Comparison of ENCODE assay signal across 13 mouse cellular contexts in genomic region chr2:71466861-71467450, GRCm38 (mm10). TPM values are rescaled to one million over a fixed set of nuclear protein-coding genes. Genes with fewer than 3 reads are reported as not detected.
DNase-seq lines count a peak whose midpoint lies in the region; ATAC-seq and TF ChIP-seq lines count a peak whose summit lies in the region.
"Had no signal": no experiment of that assay in that cellular context is flagged by ENCODE, and none has a peak within 500 bp of the region (broad histone marks: within the 10 kb centered on the region; RNA-seq: fewer than 3 reads in every experiment).

No protein-coding gene starts in this region.

- no peak overlapping the region; the same call in 1 of the 2 replicates for H3K27ac ChIP-seq in hindbrain, postnatal 0 days
- no peak overlapping the region for H3K27ac ChIP-seq in hindbrain, embryonic 12.5 days
- H3K27ac ChIP-seq: heart, embryonic 15.5 days; limb, embryonic 13.5 days; midbrain, embryonic 15.5 days; neural tube, embryonic 13.5 days had no signal

- H3K9ac ChIP-seq in hindbrain, postnatal 0 days (replicated peaks; ENCODE audit: low read length), result no peak overlapping the region
- H3K9ac ChIP-seq in hindbrain, embryonic 12.5 days, result no peak overlapping the region
- H3K9ac ChIP-seq: heart, embryonic 15.5 days; limb, embryonic 13.5 days; midbrain, embryonic 15.5 days; neural tube, embryonic 13.5 days had no signal

- H3K9me3 ChIP-seq in hindbrain, postnatal 0 days (ENCODE audit: low read length), result no peaks in the 10 kb centered on the region
- no peaks in the 10 kb centered on the region for H3K9me3 ChIP-seq in hindbrain, embryonic 12.5 days (replicated peaks)
- H3K9me3 ChIP-seq: heart, embryonic 15.5 days; limb, embryonic 13.5 days; midbrain, embryonic 15.5 days; neural tube, embryonic 13.5 days had no signal

- H3K27me3 ChIP-seq in hindbrain, postnatal 0 days (ENCODE audit: insufficient read depth, low read length), result no peaks in the 10 kb centered on the region
- H3K27me3 ChIP-seq in hindbrain, embryonic 12.5 days, result no peaks in the 10 kb centered on the region
- H3K27me3 ChIP-seq: heart, embryonic 15.5 days; limb, embryonic 13.5 days; midbrain, embryonic 15.5 days; neural tube, embryonic 13.5 days had no signal

- H3K36me3 ChIP-seq in hindbrain, postnatal 0 days (ENCODE audit: insufficient read depth, low read length), result no peaks in the 10 kb centered on the region
- no peaks in the 10 kb centered on the region for H3K36me3 ChIP-seq in hindbrain, embryonic 12.5 days
- H3K36me3 ChIP-seq: heart, embryonic 15.5 days; limb, embryonic 13.5 days; midbrain, embryonic 15.5 days; neural tube, embryonic 13.5 days had no signal

- H3K4me2 ChIP-seq in hindbrain, postnatal 0 days (ENCODE audit: low read depth, low read length), result no peak overlapping the region
- no peak overlapping the region for H3K4me2 ChIP-seq in hindbrain, embryonic 12.5 days (replicated peaks)
- H3K4me2 ChIP-seq: heart, embryonic 15.5 days; limb, embryonic 13.5 days; midbrain, embryonic 15.5 days; neural tube, embryonic 13.5 days had no signal

- no peak for TF ChIP-seq CTCF in hindbrain, postnatal 0 days (IDR thresholded peaks at IDR 0.05; ENCODE audit: low read depth)

- intact Hi-C loops in left cerebral cortex, postnatal 25 days (cut with DNase I), result no loop called here

- H3K4me1 ChIP-seq in hindbrain, postnatal 0 days (ENCODE audit: insufficient read depth, low read length), result peaks cover 4% of the 10 kb centered on the region; the same call in 1 of the 2 replicates
- peaks cover 6% of the 10 kb centered on the region for H3K4me1 ChIP-seq in hindbrain, embryonic 12.5 days
- H3K4me1 ChIP-seq: heart, embryonic 15.5 days; midbrain, embryonic 15.5 days had no signal

- ATAC-seq in hindbrain, postnatal 0 days, result no peak
- no peak for ATAC-seq in hindbrain, embryonic 12.5 days (ENCODE audit: low FRiP score)
- ATAC-seq: midbrain, embryonic 15.5 days had no signal

- H3K4me3 ChIP-seq in hindbrain, postnatal 0 days (ENCODE audit: low read length), result no peak overlapping the region
- no peak overlapping the region for H3K4me3 ChIP-seq in hindbrain, embryonic 12.5 days
- H3K4me3 ChIP-seq: heart, embryonic 15.5 days; limb, embryonic 13.5 days; midbrain, embryonic 15.5 days; neural tube, embryonic 13.5 days had no signal

- 49% methylated on average over 11 of the region's 11 CpGs for WGBS in hindbrain, postnatal 0 days
- 56% methylated on average over 11 of the region's 11 CpGs for WGBS in hindbrain, embryonic 12.5 days

- DNase-seq in hindbrain, postnatal 0 days (ENCODE audit: low spot score), result peak; percentile 8
- DNase-seq in Muller cell, postnatal 12 days (ENCODE audit: inconsistent ontology term), result peak; percentile 48
- peak; percentile 73 for DNase-seq in brain, adult 2 months (ENCODE audit: low read depth, low spot score)
- DNase-seq in cerebellum, postnatal 36 days, result peak; percentile 41 to 48
- DNase-seq in neural tube, embryonic 10.5 days (ENCODE audit: extremely low spot score, low spot score), result no peak
- DNase-seq in left cerebral cortex, postnatal 25 days (ENCODE audit: low spot score in 2 of 2), result no peak
- no peak for DNase-seq in right cerebral cortex, adult 2 months (ENCODE audit: low spot score in 2 of 2)
- DNase-seq: gastrocnemius, postnatal 25 days had no signal

RNA-seq across cellular contexts. Expression of gene Metap1d, which starts 13.9 kb away (rescaled TPM):
- 12.0 and 14.4 TPM in 2 replicates for total RNA-seq in hindbrain, postnatal 0 days (2014; rRNA removed)
- 26.2 and 29.1 TPM in 2 replicates for polyA plus RNA-seq in hindbrain, postnatal 0 days (2015; fragmentation: Nextera tagmentation; extraction: Ambion mirVana)
- polyA plus RNA-seq in hindbrain, embryonic 12.5 days (2016; fragmentation: Nextera tagmentation; extraction: Ambion mirVana), result 34.3 and 35.1 TPM in 2 replicates
- 10 to 100 TPM; 14.8 to 18.9 TPM for total RNA-seq in left cerebral cortex, postnatal 25 days (2021)

Comparison
In these comparisons a context has a peak if more than half of its experiments do, and no peak if none do; other contexts are left out.
1. DNase-seq: peak in hindbrain, postnatal 0 days (single experiment), Muller cell, postnatal 12 days (single experiment), brain, adult 2 months (single experiment) and cerebellum, postnatal 36 days (2 of 2); none in neural tube, embryonic 10.5 days (single experiment), left cerebral cortex, postnatal 25 days (0 of 2) and right cerebral cortex, adult 2 months (0 of 2).